Mouse (Mus musculus): ENCODE results near the gene Sfswap.

- TF ChIP-seq GATA1 (IDR thresholded peaks at IDR 0.05; ENCODE audit: borderline replicate concordance, low read length): no peak
- no peak for TF ChIP-seq CTCF (IDR thresholded peaks at IDR 0.05; ENCODE audit: low read depth, low read length)
- TF ChIP-seq TAL1 (conservative IDR thresholded peaks at IDR 0.05; ENCODE audit: low read depth, low read length): no peak
Observed at GRCm38 (mm10) chr5:129535021-129535420, 34.0 kb downstream of the Sfswap start.
